Mouse (Mus musculus): Measurements from ENCODE around the gene Mri1. TPM values are rescaled to one million over a fixed set of nuclear protein-coding genes. Genes with fewer than 3 reads are reported as not detected.

The Mri1 gene
- polyA plus RNA-seq, 1 experiment = 37.1 TPM

GRCm38 (mm10) chr8:84222566-84223165, 34.5 kb downstream of the Mri1 start:
- Histone ChIP-seq H3K4me1 (ENCODE audit: control insufficient read depth, insufficient read depth, low read length) (peaks cover 4% of the 10 kb centered on the region), H3K36me3 (ENCODE audit: control insufficient read depth, insufficient read depth, low read length, poor library complexity, severe bottlenecking) (peaks cover 20% of the 10 kb centered on the region), H3K4me3 (ENCODE audit: low read depth, low read length) (peak overlapping the region; percentile 53), H3K27ac (ENCODE audit: insufficient read depth, low read length) (peak overlapping the region; percentile 30), H3K9me3 (replicated peaks; ENCODE audit: control insufficient read depth, insufficient read depth, low read length, poor library complexity, severe bottlenecking) (no peaks in the 10 kb centered on the region), H3K27me3 (ENCODE audit: control insufficient read depth, insufficient read depth, low read length, poor library complexity, severe bottlenecking) (no peaks in the 10 kb centered on the region), H3K9ac (ENCODE audit: low read depth, poor library complexity, severe bottlenecking) (peak overlapping the region; percentile 30)
- TF ChIP-seq CTCF (IDR thresholded peaks at IDR 0.05; ENCODE audit: low read depth, low read length) = no peak
- TF ChIP-seq EP300 (IDR thresholded peaks at IDR 0.05; ENCODE audit: insufficient read depth, low read depth, low read length) = no peak
- TF ChIP-seq POLR2A (IDR thresholded peaks at IDR 0.05; ENCODE audit: insufficient read depth, low read length) = no peak

GRCm38 (mm10) chr8:84220105-84220504, 37.0 kb downstream of the Mri1 start:
- Histone ChIP-seq H3K27ac (ENCODE audit: insufficient read depth, low read length) (no peak overlapping the region), H3K36me3 (ENCODE audit: control insufficient read depth, insufficient read depth, low read length, poor library complexity, severe bottlenecking) (peaks cover 20% of the 10 kb centered on the region)

DNA sequence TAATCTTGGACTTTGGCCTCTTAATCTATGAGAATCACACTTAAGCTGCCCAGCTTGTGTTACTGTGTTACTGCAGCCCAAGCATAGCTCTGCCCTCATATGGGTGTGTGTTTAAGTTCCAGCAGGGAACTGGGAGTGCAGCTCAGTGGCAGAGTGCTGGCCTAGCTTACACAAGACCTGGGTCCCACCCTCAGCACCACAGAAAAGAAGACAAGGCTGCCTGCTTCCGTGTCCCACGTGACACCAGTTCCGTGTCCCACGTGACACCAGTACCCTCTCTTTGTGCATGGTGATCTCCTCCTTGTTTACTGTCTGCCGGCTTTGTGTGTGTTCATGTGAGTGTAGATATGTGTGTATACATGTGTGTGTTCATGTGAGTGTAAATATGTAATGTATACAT, 39.0 kb downstream of the Mri1 start:
- TF ChIP-seq POLR2A (IDR thresholded peaks at IDR 0.05; ENCODE audit: insufficient read depth, low read length) (no peak), EP300 (IDR thresholded peaks at IDR 0.05; ENCODE audit: insufficient read depth, low read depth, low read length) (no peak), CTCF (IDR thresholded peaks at IDR 0.05; ENCODE audit: low read depth, low read length) (no peak)
- Histone ChIP-seq H3K4me3 (ENCODE audit: low read depth, low read length) (no peak overlapping the region), H3K36me3 (ENCODE audit: control insufficient read depth, insufficient read depth, low read length, poor library complexity, severe bottlenecking) (peaks cover 24% of the 10 kb centered on the region), H3K9ac (ENCODE audit: low read depth, poor library complexity, severe bottlenecking) (no peak overlapping the region), H3K27me3 (ENCODE audit: control insufficient read depth, insufficient read depth, low read length, poor library complexity, severe bottlenecking) (no peaks in the 10 kb centered on the region), H3K27ac (ENCODE audit: insufficient read depth, low read length) (no peak overlapping the region), H3K9me3 (replicated peaks; ENCODE audit: control insufficient read depth, insufficient read depth, low read length, poor library complexity, severe bottlenecking) (no peaks in the 10 kb centered on the region), H3K4me1 (ENCODE audit: control insufficient read depth, insufficient read depth, low read length) (peaks cover 4% of the 10 kb centered on the region)

More at GRCm38 (mm10) chr8:84220105-84220504, 37.0 kb downstream of the Mri1 start:
- Histone ChIP-seq H3K27me3 (ENCODE audit: control insufficient read depth, insufficient read depth, low read length, poor library complexity, severe bottlenecking) (no peaks in the 10 kb centered on the region), H3K9ac (ENCODE audit: low read depth, poor library complexity, severe bottlenecking) (no peak overlapping the region), H3K4me3 (ENCODE audit: low read depth, low read length) (no peak overlapping the region), H3K9me3 (replicated peaks; ENCODE audit: control insufficient read depth, insufficient read depth, low read length, poor library complexity, severe bottlenecking) (no peaks in the 10 kb centered on the region), H3K4me1 (ENCODE audit: control insufficient read depth, insufficient read depth, low read length) (peaks cover 4% of the 10 kb centered on the region)
- TF ChIP-seq POLR2A (IDR thresholded peaks at IDR 0.05; ENCODE audit: insufficient read depth, low read length) = no peak
- TF ChIP-seq CTCF (IDR thresholded peaks at IDR 0.05; ENCODE audit: low read depth, low read length) = no peak
- TF ChIP-seq EP300 (IDR thresholded peaks at IDR 0.05; ENCODE audit: insufficient read depth, low read depth, low read length) = no peak

DNA sequence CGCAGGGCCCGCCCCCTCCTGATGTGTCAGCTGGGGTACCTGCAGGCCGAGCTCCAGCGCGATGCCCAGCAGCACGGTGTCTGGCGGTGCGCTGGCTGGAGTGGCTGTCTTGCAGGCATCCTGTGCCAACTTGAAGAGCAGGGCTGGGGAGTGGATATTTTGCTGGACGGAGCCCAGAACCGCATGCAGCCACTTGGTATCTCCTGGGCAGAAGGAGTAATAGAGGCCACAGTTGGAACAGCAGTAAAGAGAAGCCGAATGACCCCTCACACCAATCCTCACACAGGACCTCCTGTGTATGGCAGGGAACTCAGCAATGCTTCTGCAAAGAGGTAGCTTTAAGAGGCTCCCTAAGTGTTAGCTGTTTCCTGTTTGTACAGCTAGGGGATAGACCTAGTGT, 39.9 kb downstream of the Mri1 start:
- Histone ChIP-seq H3K36me3 (ENCODE audit: control insufficient read depth, insufficient read depth, low read length, poor library complexity, severe bottlenecking) (peaks cover 25% of the 10 kb centered on the region), H3K4me1 (ENCODE audit: control insufficient read depth, insufficient read depth, low read length) (peaks cover under 1% of the 10 kb centered on the region), H3K9me3 (replicated peaks; ENCODE audit: control insufficient read depth, insufficient read depth, low read length, poor library complexity, severe bottlenecking) (no peaks in the 10 kb centered on the region), H3K27me3 (ENCODE audit: control insufficient read depth, insufficient read depth, low read length, poor library complexity, severe bottlenecking) (no peaks in the 10 kb centered on the region), H3K27ac (ENCODE audit: insufficient read depth, low read length) (no peak overlapping the region), H3K4me3 (ENCODE audit: low read depth, low read length) (no peak overlapping the region), H3K9ac (ENCODE audit: low read depth, poor library complexity, severe bottlenecking) (no peak overlapping the region)
- TF ChIP-seq EP300 (IDR thresholded peaks at IDR 0.05; ENCODE audit: insufficient read depth, low read depth, low read length) (no peak), CTCF (IDR thresholded peaks at IDR 0.05; ENCODE audit: low read depth, low read length) (no peak), POLR2A (IDR thresholded peaks at IDR 0.05; ENCODE audit: insufficient read depth, low read length) (no peak)

DNA sequence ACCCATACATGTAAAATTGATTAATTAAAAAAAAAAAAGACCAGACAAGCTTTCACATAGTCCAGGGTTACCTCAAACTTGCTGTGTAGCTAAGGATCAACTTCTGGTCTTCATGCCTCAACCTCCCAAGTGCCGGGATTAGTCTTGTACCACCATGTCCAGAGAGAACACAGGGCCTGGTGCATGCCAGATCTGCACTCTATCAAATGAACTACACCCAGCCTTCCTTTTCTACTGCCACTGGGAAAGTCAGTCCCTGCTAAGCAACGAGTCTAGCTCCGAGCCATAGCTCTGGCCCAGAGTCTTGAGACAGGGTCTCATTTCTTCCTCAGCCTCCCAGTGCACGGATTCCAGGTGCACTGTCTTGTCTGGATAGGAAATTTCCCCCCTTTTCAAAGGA, 43.8 kb downstream of the Mri1 start:
- Histone ChIP-seq H3K9ac (ENCODE audit: low read depth, poor library complexity, severe bottlenecking) (no peak overlapping the region), H3K4me1 (ENCODE audit: control insufficient read depth, insufficient read depth, low read length) (no peaks in the 10 kb centered on the region), H3K27me3 (ENCODE audit: control insufficient read depth, insufficient read depth, low read length, poor library complexity, severe bottlenecking) (no peaks in the 10 kb centered on the region), H3K27ac (ENCODE audit: insufficient read depth, low read length) (no peak overlapping the region), H3K9me3 (replicated peaks; ENCODE audit: control insufficient read depth, insufficient read depth, low read length, poor library complexity, severe bottlenecking) (no peaks in the 10 kb centered on the region), H3K36me3 (ENCODE audit: control insufficient read depth, insufficient read depth, low read length, poor library complexity, severe bottlenecking) (peaks cover 32% of the 10 kb centered on the region), H3K4me3 (ENCODE audit: low read depth, low read length) (no peak overlapping the region)
- no peak for TF ChIP-seq POLR2A (IDR thresholded peaks at IDR 0.05; ENCODE audit: insufficient read depth, low read length)
- no peak for TF ChIP-seq CTCF (IDR thresholded peaks at IDR 0.05; ENCODE audit: low read depth, low read length)
- TF ChIP-seq EP300 (IDR thresholded peaks at IDR 0.05; ENCODE audit: insufficient read depth, low read depth, low read length) = no peak

GRCm38 (mm10) chr8:84211881-84212563, 45.1 kb downstream of the Mri1 start:
- Histone ChIP-seq H3K27ac (ENCODE audit: insufficient read depth, low read length) (no peak overlapping the region), H3K27me3 (ENCODE audit: control insufficient read depth, insufficient read depth, low read length, poor library complexity, severe bottlenecking) (no peaks in the 10 kb centered on the region), H3K36me3 (ENCODE audit: control insufficient read depth, insufficient read depth, low read length, poor library complexity, severe bottlenecking) (peaks cover 26% of the 10 kb centered on the region), H3K4me3 (ENCODE audit: low read depth, low read length) (no peak overlapping the region), H3K9ac (ENCODE audit: low read depth, poor library complexity, severe bottlenecking) (no peak overlapping the region), H3K4me1 (ENCODE audit: control insufficient read depth, insufficient read depth, low read length) (no peaks in the 10 kb centered on the region), H3K9me3 (replicated peaks; ENCODE audit: control insufficient read depth, insufficient read depth, low read length, poor library complexity, severe bottlenecking) (no peaks in the 10 kb centered on the region)
- no peak for TF ChIP-seq CTCF (IDR thresholded peaks at IDR 0.05; ENCODE audit: low read depth, low read length)
- TF ChIP-seq POLR2A (IDR thresholded peaks at IDR 0.05; ENCODE audit: insufficient read depth, low read length) = no peak
- TF ChIP-seq EP300 (IDR thresholded peaks at IDR 0.05; ENCODE audit: insufficient read depth, low read depth, low read length) = no peak
